In the genomic region with DNA sequence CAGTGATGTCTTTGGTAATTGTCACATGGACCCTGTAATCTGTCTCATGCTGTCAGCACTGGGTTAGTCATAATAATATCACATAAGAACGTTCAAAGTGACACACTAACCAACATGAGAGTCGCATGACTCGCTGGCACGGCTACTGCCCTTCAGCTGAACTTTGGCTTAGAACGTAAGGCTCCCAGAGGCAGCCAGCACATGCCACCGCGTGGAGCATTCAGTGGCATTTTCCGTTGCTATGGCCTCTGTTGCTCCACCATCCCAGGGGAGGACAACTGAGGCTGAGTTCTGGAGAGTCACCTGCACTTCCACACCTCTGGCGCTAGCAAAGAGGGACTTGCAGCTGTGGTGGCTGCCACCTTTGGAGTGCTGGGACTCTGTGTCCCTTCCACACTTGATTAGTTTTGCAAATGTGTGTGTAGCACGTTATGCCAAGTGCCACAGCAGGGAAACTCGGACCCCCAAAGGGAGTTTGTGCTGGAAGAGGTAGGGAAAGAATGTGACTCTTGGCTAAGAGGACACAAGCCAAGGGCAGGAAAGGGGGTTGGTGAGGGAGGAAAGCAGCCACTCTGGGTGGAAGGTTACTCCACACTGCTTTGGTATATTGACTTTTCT, we compare ENCODE assay signal across 7 mouse cellular contexts. TPM values are rescaled to one million over a fixed set of nuclear protein-coding genes. Genes with fewer than 3 reads are reported as not detected.
DNase-seq lines count a peak whose midpoint lies in the region; ATAC-seq lines count a peak whose summit lies in the region.

No protein-coding gene starts in this region.

- H3K9me3 ChIP-seq in heart, embryonic 12.5 days (replicated peaks), result no peaks in the 10 kb centered on the region

- peak overlapping the region; percentile 88 for H3K27ac ChIP-seq in heart, embryonic 12.5 days (ENCODE audit: poor library complexity, severe bottlenecking)

- no peak overlapping the region for H3K4me3 ChIP-seq in heart, embryonic 12.5 days

- ATAC-seq in heart, embryonic 12.5 days (ENCODE audit: insufficient number of reproducible peaks, low FRiP score), result peak; percentile 71
- ATAC-seq in inflammation-experienced regulatory T-cells, adult 6 months, result no peak
- ATAC-seq in granulocyte monocyte progenitor cell, adult 5-6 weeks (replicated peaks; ENCODE audit: poor library complexity, severe bottlenecking), result no peak

- peak overlapping the region; percentile 37 for H3K4me2 ChIP-seq in heart, embryonic 12.5 days

- no peak overlapping the region for H3K9ac ChIP-seq in heart, embryonic 12.5 days

- H3K27me3 ChIP-seq in heart, embryonic 12.5 days (replicated peaks), result no peaks in the 10 kb centered on the region

- DNase-seq in embryo, embryonic 11 days, result peak; percentile 49
- DNase-seq in kidney, postnatal 25 days, result peak; percentile 81 to 91
- peak; percentile 37 for DNase-seq in lung, postnatal 36 days
- no peak for DNase-seq in thymus, adult 18-20 months

- H3K36me3 ChIP-seq in heart, embryonic 12.5 days, result no peaks in the 10 kb centered on the region

- WGBS in heart, embryonic 12.5 days, result 7% methylated on average over 11 of the region's 11 CpGs

- H3K4me1 ChIP-seq in heart, embryonic 12.5 days (replicated peaks), result peaks cover 33% of the 10 kb centered on the region

RNA-seq across cellular contexts. Expression of a gene that starts 24.1 kb away (rescaled TPM):
- polyA plus RNA-seq in heart, embryonic 12.5 days (2016; fragmentation: Nextera tagmentation; extraction: Ambion mirVana), result 51.5 and 53.5 TPM in 2 replicates
- under 1 TPM in 1 of 3 experiments, not detected in 2; 0.15 TPM for polyA plus RNA-seq in inflammation-experienced regulatory T-cells, adult 6 months (2017; shearing (Covaris generic))
- total RNA-seq in granulocyte monocyte progenitor cell, adult 5-6 weeks (2014; fragmentation: Nextera tagmentation), result not detected in 2 replicates
- total RNA-seq in granulocyte monocyte progenitor cell, adult 5-6 weeks (2017), result not detected in 2 replicates

Comparison
In these comparisons a context has a peak if more than half of its experiments do, and no peak if none do; other contexts are left out.
1. DNase-seq: peak in embryo, embryonic 11 days (single experiment), kidney, postnatal 25 days (2 of 2) and lung, postnatal 36 days (single experiment); none in thymus, adult 18-20 months (0 of 2).
2. RNA of a gene that starts 24.1 kb away (polyA plus RNA-seq): 51.5 to 53.5 TPM in heart, embryonic 12.5 days; 0.15 TPM in inflammation-experienced regulatory T-cells, adult 6 months; every median in the first group is over 10 times any median in the second.